Mouse (Mus musculus): ENCODE data around the gene Slc2a6. TPM values are rescaled to one million over a fixed set of nuclear protein-coding genes. Genes with fewer than 3 reads are reported as not detected.

Gene Slc2a6
- polyA plus RNA-seq, 1 experiment from 2014 or later, result 0.49 TPM

DNA sequence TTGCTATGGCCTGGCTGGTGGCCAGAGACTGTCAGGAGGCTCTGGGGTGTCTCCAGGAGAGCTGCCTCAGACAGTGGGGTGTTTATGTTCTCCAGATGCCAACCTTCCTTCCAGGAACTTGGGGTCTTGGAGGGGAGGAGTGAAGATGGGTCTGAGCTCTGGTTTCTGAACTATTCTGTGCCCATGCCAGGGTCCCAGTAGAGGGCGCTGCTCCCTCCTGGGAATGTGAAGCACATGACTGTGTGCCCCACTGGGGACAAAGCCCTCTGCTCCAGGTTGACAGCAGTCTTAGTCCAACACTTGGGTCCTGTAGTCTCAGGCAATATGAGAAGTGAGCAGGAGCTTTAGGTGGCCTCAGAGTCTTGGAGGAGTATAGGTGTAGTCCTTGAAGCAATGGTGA lies 11.5 kb upstream of the Slc2a6 start:
- Histone ChIP-seq H3K27ac (no peak overlapping the region), H3K36me3 (ENCODE audit: insufficient read depth, low read length) (no peaks in the 10 kb centered on the region), H3K4me2 (ENCODE audit: low read length) (no peak overlapping the region), H3K4me3 (replicated peaks; ENCODE audit: low read depth, low read length) (no peak overlapping the region), H3K4me1 (replicated peaks; ENCODE audit: insufficient read depth, low read length) (no peaks in the 10 kb centered on the region), H3K9me3 (replicated peaks; ENCODE audit: low read length) (no peaks in the 10 kb centered on the region), H3K27me3 (ENCODE audit: insufficient read depth, low read length) (no peaks in the 10 kb centered on the region), H3K9ac (ENCODE audit: low read depth, low read length) (no peak overlapping the region)
- 10% methylated on average over 1 of the region's 1 CpGs for WGBS
- no peak for ATAC-seq (replicated peaks; ENCODE audit: low FRiP score, low read depth)
- TF ChIP-seq CTCF (IDR thresholded peaks at IDR 0.05; ENCODE audit: low read depth), result peak; percentile 55; the same call in 1 of the 2 replicates
- peak; percentile 16 for DNase-seq (ENCODE audit: low spot score)

DNA sequence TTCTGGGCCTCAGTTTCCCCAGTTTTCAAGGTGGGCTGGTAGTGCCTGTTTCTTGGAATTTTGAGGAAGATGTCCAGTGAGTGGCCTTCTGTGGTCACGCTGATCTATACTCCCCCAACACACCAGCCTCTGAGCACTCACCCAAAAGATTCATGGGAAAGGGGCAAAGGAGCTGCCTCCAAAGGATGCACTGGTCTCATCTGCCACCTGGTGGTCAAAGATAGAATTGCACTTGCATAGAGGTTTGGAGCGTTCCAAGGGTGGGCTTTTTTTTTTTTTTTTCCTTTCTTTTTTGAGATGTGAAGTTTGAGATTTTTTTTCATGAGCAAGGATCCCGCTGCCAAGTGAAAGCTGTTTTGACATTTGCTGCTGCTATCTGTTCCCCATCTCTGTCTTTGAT lies 10.8 kb upstream of the Slc2a6 start:
- H3K4me3 ChIP-seq (replicated peaks; ENCODE audit: low read depth, low read length), result no peak overlapping the region
- no peak overlapping the region for H3K4me2 ChIP-seq (ENCODE audit: low read length)
- H3K4me1 ChIP-seq (replicated peaks; ENCODE audit: insufficient read depth, low read length), result no peaks in the 10 kb centered on the region
- no peaks in the 10 kb centered on the region for H3K36me3 ChIP-seq (ENCODE audit: insufficient read depth, low read length)
- no peak overlapping the region for H3K9ac ChIP-seq (ENCODE audit: low read depth, low read length)
- H3K27me3 ChIP-seq (ENCODE audit: insufficient read depth, low read length), result no peaks in the 10 kb centered on the region
- 1% methylated on average over 3 of the region's 3 CpGs for WGBS
- DNase-seq (ENCODE audit: low spot score) (peak; percentile 89), ATAC-seq (replicated peaks; ENCODE audit: low FRiP score, low read depth) (no peak)
- no peak overlapping the region for H3K27ac ChIP-seq
- H3K9me3 ChIP-seq (replicated peaks; ENCODE audit: low read length), result no peaks in the 10 kb centered on the region
- TF ChIP-seq CTCF (IDR thresholded peaks at IDR 0.05; ENCODE audit: low read depth), result peak; percentile 97

DNA sequence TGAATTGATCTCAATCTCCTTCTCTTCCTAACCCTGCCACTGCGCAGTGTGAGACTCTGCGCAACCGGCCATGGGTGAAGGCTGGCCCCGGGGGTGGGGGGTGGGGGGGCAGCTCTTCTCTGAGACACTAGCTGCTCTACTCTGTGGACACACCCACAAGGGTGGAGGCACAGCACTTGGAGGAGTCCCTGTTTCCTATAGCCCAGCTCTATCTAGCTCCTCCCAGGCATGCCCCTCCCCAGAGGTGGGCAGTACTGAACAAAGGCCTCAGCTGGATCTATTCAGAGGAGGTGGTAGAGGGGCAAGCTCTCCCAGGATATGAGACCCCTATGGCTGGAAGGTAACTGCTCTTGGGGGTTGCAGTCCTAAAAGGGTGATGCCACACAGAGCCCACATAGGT lies 9.2 kb upstream of the Slc2a6 start:
- WGBS, result 64% methylated on average over 4 of the region's 4 CpGs
- no peak overlapping the region for H3K4me2 ChIP-seq (ENCODE audit: low read length)

DNA sequence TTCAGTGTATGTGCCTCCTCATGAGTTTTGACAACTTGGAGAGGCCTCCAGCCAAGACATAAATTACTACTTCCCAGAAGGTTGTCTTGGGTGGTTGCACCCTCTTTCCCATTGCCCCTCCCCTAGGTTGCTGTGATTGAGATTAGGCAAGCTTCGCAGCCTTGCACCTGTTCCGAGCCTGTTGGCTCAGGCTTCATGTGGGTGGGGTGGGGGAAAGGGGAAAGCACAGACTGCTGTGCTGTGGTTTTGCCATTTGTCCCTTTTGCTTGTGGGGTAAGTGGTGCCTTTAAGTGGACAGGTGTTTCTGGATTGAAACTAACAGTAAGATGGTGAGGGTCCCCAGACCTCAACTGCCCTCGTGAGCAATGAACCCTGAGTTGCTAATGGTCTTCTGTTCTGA lies 8.2 kb upstream of the Slc2a6 start:
- Histone ChIP-seq H3K9me3 (replicated peaks; ENCODE audit: low read length) (no peaks in the 10 kb centered on the region), H3K4me2 (ENCODE audit: low read length) (no peak overlapping the region), H3K4me1 (replicated peaks; ENCODE audit: insufficient read depth, low read length) (no peaks in the 10 kb centered on the region), H3K36me3 (ENCODE audit: insufficient read depth, low read length) (no peaks in the 10 kb centered on the region), H3K9ac (ENCODE audit: low read depth, low read length) (no peak overlapping the region), H3K27ac (no peak overlapping the region), H3K4me3 (replicated peaks; ENCODE audit: low read depth, low read length) (no peak overlapping the region), H3K27me3 (ENCODE audit: insufficient read depth, low read length) (no peaks in the 10 kb centered on the region)
- ATAC-seq (replicated peaks; ENCODE audit: low FRiP score, low read depth) (no peak), DNase-seq (ENCODE audit: low spot score) (no peak)
- no peak for TF ChIP-seq CTCF (IDR thresholded peaks at IDR 0.05; ENCODE audit: low read depth)
- WGBS, result 39% methylated on average over 3 of the region's 3 CpGs

More for the DNA sequence above, 9.2 kb upstream of the Slc2a6 start:
- ATAC-seq (replicated peaks; ENCODE audit: low FRiP score, low read depth) (no peak; the same call in 1 of the 2 replicates), DNase-seq (ENCODE audit: low spot score) (no peak)
- H3K9ac ChIP-seq (ENCODE audit: low read depth, low read length), result no peak overlapping the region
- no peaks in the 10 kb centered on the region for H3K36me3 ChIP-seq (ENCODE audit: insufficient read depth, low read length)
- no peaks in the 10 kb centered on the region for H3K4me1 ChIP-seq (replicated peaks; ENCODE audit: insufficient read depth, low read length)
- TF ChIP-seq CTCF (IDR thresholded peaks at IDR 0.05; ENCODE audit: low read depth), result no peak
- no peaks in the 10 kb centered on the region for H3K27me3 ChIP-seq (ENCODE audit: insufficient read depth, low read length)
- no peaks in the 10 kb centered on the region for H3K9me3 ChIP-seq (replicated peaks; ENCODE audit: low read length)
- H3K4me3 ChIP-seq (replicated peaks; ENCODE audit: low read depth, low read length), result no peak overlapping the region
- H3K27ac ChIP-seq, result no peak overlapping the region

DNA sequence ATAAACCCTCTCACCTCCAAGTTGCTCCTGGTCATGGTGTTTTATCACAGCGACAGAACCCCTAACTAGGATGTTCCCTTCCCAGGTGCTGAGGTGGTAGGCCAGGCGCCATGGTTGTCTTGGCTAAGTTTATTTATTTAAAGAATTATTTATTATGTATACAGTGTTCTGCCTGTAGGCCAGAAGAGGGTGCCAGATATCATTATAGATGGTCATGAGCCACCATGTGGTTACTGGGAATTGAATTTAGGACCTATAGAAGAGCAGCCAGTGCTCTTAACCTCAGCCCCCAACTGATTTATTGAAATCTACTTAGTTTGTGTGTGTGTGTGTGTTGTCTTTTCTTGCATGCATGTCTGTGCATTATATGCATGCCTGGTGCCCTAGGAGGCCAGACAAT lies 4.6 kb upstream of the Slc2a6 start:
- WGBS, result 49% methylated on average over 2 of the region's 2 CpGs
- DNase-seq (ENCODE audit: low spot score) (peak; percentile 16), ATAC-seq (replicated peaks; ENCODE audit: low FRiP score, low read depth) (no peak)
- no peaks in the 10 kb centered on the region for H3K4me1 ChIP-seq (replicated peaks; ENCODE audit: insufficient read depth, low read length)
- H3K27me3 ChIP-seq (ENCODE audit: insufficient read depth, low read length), result no peaks in the 10 kb centered on the region
- no peak overlapping the region for H3K9ac ChIP-seq (ENCODE audit: low read depth, low read length)
- H3K4me3 ChIP-seq (replicated peaks; ENCODE audit: low read depth, low read length), result no peak overlapping the region
- H3K4me2 ChIP-seq (ENCODE audit: low read length), result no peak overlapping the region
- H3K27ac ChIP-seq, result no peak overlapping the region
- no peaks in the 10 kb centered on the region for H3K9me3 ChIP-seq (replicated peaks; ENCODE audit: low read length)
- H3K36me3 ChIP-seq (ENCODE audit: insufficient read depth, low read length), result no peaks in the 10 kb centered on the region
- TF ChIP-seq CTCF (IDR thresholded peaks at IDR 0.05; ENCODE audit: low read depth), result peak; percentile 32; the same call in 1 of the 2 replicates

DNA sequence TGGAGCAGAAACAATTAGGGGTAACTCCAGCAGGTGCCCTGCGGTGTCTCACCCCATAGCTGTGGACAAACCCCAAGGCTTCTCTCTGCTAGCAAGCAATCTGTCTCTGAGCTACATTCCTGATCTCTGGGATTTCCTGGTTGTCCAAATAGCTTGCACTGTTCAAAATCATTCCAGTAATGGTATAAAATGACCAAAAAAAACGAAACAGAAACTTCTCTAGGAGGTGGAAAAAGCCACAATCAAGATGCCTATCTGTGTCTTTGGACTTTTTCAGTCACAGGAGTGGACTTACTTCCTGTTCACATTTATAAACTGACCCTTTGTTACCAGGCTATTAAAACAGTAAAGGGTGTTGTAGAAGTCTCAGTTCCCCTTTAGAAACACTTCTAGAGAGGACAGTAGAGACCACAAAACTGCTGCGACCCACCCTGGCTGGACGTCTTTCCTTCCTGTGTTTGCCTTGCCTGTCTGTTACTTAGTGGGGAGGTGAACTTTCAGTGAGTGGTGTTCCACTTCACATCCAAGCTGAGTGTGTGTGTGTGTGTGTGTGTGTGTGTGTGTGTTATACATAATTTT lies 728 bp upstream of the Slc2a6 start:
- H3K27ac ChIP-seq, result no peak overlapping the region
- no peaks in the 10 kb centered on the region for H3K9me3 ChIP-seq (replicated peaks; ENCODE audit: low read length)
- DNase-seq (ENCODE audit: low spot score) (no peak), ATAC-seq (replicated peaks; ENCODE audit: low FRiP score, low read depth) (no peak)
- H3K27me3 ChIP-seq (ENCODE audit: insufficient read depth, low read length), result no peaks in the 10 kb centered on the region
- no peaks in the 10 kb centered on the region for H3K4me1 ChIP-seq (replicated peaks; ENCODE audit: insufficient read depth, low read length)
- 56% methylated on average over 4 of the region's 4 CpGs for WGBS
- peak overlapping the region; percentile 42 for H3K4me2 ChIP-seq (ENCODE audit: low read length)
- no peak overlapping the region for H3K4me3 ChIP-seq (replicated peaks; ENCODE audit: low read depth, low read length)
- no peaks in the 10 kb centered on the region for H3K36me3 ChIP-seq (ENCODE audit: insufficient read depth, low read length)
- H3K9ac ChIP-seq (ENCODE audit: low read depth, low read length), result no peak overlapping the region
- TF ChIP-seq CTCF (IDR thresholded peaks at IDR 0.05; ENCODE audit: low read depth), result no peak

Data from kidney, postnatal 0 days (tissue).